Mouse (Mus musculus) naive thymus-derived CD4-positive, alpha-beta T cell, adult 5 months (primary cell): ENCODE measurements around the gene Thsd7b. TPM values are rescaled to one million over a fixed set of nuclear protein-coding genes. Genes with fewer than 3 reads are reported as not detected.

Source experiments
- polyA plus RNA-seq: library from polyadenylated mRNA; unstranded; fragments of 100-300 nt; shearing (Covaris generic); gene quantifications from one replicate; pipeline ENCODE4 v1.2.1, GENCODE M21; 2017

The Thsd7b gene
- 0.35 TPM for polyA plus RNA-seq

GRCm38 (mm10) chr1:129272982-129273937 lies at the start of gene Thsd7b:
Thsd7b (plus strand) TSS chr1:129273302.

